Mouse (Mus musculus) right cerebral cortex, adult 18-20 months (tissue): Measurements from ENCODE around the gene Atg9a.

Experiments used
- DNase-seq: peaks from one replicate; pipeline ENCODE4 v3.0.0; 2022; ENCODE audit warnings: mixed read lengths

Atg9a gene

DNA sequence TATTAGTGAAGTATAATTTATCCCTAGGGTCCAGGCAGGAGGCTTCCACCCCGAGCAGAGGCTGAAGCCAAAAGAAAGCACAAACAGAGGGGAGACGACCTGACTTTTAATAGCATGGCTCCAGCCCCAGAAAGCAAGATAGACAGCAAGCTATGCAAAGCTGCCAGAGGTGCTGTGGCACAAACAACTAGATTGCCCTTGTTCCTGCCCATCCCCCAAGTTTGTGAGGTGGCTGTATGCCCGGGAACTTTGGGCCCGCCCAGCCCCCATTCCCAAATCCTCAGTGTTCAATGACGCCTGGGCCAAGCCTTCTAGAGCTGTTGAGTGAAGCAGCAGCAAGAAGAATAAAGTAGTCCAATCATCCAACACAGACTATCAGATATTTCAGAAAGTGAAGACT lies 22.9 kb upstream of the Atg9a start:
- DNase-seq = peak; percentile 59

DNA sequence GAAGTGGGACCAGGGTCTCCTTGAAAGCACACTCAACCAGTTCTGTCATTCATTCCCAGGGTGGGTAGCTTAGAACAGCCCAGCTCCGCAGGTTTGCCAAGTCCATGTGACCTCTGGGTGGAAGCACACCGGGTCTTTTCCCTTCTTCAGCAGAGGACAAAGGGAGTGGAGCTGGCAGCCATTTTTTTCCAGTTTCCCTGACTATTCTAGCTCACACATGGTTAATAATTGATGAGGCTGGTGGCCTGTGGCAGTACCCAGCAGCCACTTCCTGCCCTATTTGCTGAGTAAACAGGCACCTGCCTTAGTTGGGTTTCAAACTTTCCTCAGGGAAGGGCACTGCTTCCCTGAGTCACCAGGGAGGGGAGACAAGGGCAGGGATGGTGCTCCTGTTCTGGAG lies 22.4 kb upstream of the Atg9a start:
- no peak for DNase-seq

DNA sequence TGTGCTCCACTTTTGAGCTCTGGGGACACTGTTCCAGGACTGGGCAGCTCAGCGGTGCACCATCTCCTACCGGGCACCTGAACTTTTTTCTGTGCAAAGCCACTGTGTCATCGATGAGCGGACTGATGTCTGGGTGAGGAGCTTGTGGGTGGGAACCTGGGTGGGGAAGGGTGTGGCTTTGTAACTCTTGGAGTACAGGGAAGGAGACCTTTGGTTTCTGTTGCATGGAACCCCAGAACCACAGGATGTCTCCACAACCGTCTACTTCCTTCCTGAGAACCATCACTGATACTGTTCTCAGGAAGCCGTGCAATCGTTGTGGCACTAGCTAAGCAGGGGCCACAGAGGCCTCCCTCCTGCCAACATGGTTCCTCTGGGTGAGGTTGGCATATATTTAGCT lies 21.1 kb upstream of the Atg9a start:
- DNase-seq = no peak

DNA sequence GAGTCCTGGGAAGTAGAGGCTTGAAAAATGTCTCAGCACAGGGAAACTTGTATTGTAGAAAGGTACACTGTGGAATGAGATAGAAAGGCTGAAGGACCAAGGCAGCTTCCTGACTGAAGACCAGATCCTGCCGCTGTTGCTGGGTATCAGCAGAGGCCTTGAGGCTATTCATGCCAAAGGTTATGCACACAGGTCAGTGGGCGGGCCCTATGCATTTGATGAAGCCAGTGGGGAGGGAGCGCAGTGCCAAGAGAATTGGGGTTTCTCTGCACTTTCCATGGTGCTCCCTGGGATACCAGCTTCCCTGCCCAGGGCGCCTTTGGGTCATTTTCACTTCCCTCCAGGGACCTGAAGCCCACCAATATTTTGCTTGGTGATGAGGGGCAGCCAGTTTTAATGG lies 20.5 kb upstream of the Atg9a start:
- DNase-seq = no peak

DNA sequence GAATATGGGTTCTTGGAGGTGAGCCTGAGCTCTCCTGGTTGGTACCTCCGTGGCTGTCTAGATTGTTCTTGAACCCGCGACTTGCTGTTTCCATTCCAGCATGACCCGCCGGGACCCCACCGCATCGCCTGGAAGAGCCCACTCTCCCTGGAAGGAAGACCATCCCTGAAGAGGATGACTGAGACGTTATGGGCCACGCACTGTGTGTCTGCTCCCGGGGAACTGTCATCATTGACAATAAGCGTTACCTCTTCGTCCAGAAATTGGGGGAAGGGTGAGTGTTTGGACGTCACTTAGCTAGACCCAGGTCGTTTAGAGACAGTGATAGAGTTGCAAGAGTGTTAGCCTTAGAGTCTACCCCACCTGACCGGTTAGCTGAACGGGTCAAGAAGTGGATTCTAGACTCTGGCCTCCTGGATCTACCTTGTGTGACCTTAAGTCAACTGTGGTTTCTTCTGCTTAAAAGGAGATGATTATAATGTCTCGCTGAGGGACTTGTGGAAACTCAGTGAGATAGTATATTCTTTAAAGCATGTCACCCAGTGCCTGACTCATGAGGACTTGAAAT lies 19.2 kb upstream of the Atg9a start:
- DNase-seq = no peak

DNA sequence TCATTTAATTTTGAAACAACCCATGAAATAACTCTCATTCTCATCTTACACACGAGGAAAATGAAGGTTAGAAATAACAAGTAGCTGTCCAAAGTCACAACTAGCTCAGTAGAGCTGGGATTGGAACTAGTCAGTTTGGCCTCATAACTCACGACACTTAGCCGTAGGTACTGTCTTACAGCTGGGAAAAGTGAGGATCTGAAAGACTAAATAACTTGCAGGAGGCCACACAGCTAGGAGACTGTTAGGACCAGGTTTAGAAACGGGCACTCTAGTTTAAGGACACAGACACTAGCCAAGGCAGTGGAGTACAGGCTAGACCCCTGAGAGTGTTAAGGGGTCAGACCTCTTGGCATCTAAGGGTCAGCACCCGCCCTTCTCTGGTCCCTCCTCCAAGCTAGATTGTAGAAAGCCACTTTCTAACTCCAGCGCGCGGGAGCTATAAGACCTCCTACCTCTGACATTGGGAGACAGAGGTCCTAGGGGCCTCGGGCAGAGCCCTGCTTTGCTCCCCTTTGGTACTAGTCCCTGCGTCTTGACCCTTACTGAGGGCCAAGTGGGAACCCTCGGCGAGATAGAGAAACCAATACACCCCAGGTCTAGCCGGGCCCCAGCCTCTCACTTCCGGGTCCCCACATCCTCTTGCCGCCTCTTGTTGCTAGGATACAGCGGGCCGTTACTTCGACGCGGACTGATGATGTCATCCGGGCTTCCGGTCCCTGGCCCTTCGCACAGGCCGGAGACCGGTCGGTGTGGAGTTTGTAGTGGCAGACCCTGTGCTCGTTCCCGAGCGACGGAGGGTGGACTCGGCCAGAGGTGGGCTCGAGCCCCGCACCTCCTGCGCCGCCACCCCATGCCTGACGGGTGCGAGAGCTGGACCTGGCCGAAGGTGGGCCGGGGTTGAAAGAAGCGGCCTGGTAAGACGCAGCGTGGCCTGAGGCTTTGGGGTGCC lies 18.4 kb upstream of the Atg9a start, which contains the start of the genes Glb1l and Stk16:
TSS of gene Glb1l (minus strand) at position 678 of the 952 bp plus-strand sequence.
TSS of gene Stk16 (plus strand) at position 703 of the 952 bp plus-strand sequence.
- DNase-seq = peak; percentile 97

DNA sequence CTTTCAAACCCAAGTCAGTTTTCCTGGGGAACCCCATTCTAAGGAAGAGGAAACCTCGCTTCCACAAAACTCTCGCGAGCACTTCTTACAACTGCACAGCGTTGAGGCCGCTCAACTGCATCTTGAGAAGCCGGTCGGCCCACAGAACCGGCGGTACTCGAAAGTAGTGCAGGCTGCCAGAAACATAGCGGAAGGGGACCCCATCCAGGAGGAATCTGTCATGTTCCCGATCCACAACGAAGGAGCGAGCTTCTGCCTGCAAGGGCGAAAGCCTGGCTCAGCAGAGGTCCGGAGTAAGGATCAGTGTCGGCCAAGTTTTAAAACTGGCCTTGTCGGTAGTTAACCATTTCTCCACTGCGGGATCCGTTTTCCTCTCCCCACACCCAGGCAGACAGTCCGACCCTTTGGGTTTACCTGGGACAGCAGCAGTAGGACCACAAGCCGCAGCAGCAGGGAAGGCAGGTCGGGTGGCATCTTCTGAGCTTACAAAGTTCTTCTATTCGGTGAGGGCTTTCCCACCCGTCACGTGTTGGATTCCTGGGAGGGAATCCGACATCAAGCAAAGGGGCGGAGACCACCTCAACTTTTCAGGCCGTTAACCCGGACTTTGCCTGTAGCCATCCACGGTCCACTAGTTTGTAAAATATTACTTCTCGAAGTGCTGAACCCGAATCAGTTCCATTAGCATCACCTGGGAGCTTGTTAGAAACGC lies 17.1 kb upstream of the Atg9a start:
- DNase-seq = no peak

DNA sequence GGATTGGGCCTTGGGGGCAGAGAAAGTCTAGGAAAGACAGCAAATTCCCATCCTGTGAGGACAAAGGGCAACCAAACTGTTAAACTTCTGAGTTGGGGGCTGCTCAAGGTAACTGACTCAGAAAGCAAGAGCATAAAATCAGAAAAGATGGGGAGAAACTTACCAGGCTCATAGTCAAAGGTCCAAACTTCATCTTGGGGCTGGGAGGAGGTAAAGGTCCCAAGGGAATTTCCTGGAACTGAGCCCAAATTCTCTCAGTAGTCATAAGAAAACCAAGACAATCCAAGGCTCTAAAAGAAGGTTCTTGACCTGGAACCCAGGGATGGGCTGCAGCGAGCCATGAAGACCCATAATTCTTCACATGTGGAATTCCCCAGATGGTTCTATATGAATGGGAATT lies 9.2 kb upstream of the Atg9a start:
- DNase-seq = no peak

DNA sequence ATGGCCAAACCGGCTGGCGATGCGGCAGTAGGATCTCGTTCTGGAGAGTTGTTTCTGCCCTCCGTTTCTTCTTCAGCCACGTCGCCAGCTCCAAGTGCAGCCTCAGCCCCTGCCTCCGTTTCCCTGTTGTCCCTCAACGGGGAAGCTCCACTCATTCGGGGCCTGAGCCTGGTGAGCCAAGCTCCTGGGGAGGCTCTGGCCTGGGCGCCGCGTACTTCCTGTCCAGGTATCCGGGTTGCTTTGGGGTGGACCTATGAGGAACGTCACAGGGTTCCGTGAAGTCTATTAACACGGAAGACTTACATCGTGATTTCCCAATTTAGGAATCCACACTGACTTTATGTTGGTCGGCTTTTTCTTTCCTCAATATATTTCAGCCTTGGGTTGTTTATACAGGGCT lies 456 bp upstream of the Atg9a start:
- DNase-seq = no peak

DNA sequence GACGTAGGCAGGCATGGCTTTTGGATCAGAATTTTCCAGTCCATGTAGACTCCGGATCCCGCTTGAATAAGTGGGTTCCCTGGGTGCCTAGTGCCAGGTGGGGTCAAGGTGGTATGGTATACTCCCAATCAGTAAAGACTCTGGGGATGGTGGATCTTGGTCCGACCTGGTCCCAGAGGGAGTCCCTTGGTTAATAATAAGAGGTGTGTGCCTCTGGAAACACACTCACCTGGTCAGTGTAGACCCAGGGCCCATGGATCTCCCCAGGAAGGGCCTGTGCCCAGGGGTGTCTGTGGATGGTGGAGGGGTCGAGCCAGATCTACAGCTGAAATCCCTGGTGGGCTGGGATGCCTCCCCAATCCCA lies 756 bp downstream of the Atg9a start:
- no peak for DNase-seq

DNA sequence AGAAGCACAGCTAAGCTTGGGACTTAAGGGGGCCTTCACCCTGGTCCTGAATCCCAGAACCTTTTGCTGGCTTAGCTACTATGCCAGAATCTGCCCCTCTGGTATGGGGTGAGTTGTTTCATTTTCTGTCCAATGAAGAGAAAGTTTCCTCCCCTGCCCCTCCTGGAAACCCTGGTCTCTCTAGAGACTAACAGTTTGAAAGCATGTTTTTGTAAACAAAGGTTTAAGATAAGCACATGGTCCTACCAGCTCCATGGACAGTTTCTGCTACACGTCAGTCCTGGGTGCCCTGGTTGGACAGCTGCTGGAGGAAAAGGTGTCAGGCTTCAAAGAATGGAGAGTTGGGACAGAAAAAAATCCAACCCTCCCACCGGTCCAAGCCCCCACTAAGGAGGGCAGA lies 1.4 kb downstream of the Atg9a start:
- DNase-seq = no peak

DNA sequence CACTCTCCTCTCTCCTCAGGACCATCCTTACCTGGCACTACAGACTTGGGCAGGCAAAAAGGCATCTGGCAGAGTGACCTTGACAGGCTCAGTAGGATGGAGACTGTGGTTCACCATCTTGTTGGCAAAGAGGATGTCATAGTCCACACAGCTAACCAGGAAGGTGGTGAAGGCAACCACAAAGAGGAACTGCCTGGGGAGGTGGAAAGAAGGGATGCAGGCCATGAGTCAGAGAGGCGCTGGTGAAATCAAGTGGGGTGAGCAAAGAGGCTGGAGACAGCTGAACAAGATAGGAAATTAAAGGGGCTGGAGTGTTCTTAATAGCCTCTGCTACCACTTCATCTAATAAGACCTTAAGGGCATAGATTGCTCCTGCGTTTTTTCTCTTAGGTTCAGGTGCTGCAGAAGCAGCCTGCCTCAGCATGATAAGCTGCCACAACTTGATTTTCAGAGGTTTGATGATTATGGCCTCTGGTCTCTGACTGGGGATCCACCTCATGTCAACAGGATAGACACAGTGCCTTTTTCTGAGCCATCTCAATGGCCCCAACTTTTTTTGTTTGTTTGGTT lies 4.0 kb downstream of the Atg9a start:
- no peak for DNase-seq

DNA sequence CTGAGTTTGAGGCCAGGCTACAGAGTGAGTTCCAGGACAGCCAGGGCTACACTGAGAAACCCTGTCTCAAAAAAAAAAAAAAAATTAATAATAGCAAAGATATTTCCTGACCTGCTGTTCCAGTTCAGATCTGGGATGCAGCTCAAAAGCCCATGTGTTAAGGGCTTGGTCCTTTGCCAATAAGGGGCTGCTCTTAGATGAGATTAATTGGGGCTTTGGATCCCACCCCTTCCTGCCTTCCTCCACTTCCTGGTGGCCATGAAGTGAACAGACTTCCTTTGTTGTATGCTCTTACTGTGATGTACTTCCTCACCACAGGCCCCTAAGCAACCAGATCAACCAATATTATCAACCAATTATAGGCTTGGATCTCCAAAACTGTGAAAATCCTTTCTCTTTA lies 4.9 kb downstream of the Atg9a start:
- no peak for DNase-seq

DNA sequence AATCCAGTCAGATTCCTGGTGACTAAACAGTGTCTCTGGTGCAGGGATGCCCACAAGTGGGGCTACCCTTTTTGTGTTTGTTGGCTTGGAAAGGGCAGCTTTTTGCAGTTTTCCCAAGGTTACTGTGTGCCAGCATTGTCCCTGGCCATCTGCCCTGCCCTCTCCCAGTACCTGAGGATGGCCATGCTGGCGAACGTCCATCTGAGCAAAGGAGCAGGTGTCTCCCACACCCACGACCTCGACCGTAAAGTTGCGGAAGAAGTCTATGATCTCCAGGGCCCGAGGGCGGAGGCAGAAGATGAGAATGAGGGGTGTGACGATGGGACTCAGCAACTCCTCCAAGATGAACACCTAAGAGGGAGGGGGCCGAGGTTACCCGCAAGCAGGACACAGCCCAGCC lies 6.5 kb downstream of the Atg9a start:
- no peak for DNase-seq

DNA sequence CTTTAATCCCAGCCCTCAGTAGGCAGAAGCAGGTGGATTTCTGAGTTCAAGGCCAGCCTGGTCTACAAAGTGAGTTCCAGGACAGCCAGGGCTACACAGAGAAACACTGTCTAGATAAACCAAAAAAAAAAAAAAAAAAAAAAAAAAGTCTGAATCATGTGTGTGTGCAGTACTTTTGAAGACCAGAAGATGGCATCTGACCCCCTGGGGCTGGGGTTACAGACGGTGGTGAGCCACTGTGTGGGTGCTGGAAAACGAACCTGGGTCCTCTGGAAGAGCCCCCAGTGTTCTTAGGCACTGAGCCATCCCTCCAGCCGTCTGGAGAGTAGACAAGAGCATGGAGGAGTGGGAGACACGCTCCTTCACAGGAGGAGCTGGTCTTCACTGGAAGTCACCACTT lies 9.8 kb downstream of the Atg9a start:
- DNase-seq = no peak

DNA sequence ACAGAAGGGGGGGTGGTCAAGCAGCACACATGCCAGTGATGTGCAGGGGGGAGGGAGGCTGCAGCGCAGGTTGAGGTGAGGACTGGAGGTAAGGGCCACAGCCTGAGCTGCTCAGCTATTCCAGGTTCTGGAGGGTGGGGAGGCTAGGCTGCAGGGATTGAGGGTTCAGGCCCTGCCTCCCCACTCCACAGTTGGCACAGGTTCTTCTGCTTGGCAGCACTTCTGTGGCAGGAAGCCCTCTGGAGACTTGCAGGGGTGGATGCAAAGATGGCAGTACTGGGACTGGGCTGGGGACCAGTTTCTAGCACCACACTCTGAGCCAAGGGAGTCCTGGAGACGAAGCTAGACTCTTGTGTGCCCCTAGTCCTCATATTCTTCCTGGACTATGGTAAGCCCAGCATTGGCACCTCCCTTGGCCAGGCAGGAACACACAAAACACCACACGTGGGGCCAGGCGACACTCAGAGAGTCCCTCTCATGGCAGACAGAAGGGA lies 10.6 kb downstream of the Atg9a start:
- DNase-seq = no peak

DNA sequence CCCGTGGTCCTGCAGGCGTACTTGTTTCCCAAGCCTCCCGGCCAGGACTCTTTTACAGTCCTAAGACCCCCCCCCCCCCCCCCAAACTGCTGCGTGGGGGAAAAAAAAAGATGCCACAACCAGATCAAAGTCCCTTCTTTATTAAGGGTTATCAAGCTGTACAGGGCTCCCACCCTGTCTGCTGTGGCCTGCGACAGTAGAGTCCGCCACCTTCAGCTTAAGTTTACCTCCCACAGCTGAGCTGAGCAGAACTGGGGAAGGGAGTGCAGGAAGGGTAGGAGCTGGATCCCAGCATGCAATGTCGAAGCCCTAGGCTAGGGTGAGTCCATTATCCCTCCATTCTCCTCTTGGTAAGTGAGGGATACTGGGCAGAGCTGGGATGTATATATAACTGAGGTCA lies 11.3 kb downstream of the Atg9a start:
- DNase-seq = no peak

DNA sequence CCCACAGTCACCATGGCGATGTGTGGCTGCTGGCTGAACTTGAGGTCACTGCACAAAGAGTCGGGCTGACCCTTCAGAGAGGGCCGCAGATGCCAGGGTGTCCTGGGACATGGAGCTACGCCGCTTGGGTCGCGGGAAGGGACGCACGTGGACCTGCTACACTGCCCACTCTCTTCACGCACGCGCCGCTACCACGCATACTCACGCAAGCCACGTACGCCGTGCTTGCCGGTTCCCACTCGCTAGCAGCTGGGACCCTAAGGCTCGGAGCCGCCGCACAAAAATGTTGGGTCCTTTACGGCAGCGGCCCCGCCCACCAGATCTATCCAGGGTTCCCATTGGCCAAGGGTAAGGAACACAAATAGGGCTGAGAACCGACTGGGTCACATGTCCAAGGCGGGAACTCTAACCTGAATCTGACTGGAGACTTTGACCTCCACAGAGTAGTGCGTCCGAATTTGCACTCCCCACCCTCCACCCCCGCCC lies 11.8 kb downstream of the Atg9a start, which contains the start of gene Abcb6:
TSS of gene Abcb6 (minus strand) at position 288 of the 486 bp plus-strand sequence.
- DNase-seq = peak; percentile 95

DNA sequence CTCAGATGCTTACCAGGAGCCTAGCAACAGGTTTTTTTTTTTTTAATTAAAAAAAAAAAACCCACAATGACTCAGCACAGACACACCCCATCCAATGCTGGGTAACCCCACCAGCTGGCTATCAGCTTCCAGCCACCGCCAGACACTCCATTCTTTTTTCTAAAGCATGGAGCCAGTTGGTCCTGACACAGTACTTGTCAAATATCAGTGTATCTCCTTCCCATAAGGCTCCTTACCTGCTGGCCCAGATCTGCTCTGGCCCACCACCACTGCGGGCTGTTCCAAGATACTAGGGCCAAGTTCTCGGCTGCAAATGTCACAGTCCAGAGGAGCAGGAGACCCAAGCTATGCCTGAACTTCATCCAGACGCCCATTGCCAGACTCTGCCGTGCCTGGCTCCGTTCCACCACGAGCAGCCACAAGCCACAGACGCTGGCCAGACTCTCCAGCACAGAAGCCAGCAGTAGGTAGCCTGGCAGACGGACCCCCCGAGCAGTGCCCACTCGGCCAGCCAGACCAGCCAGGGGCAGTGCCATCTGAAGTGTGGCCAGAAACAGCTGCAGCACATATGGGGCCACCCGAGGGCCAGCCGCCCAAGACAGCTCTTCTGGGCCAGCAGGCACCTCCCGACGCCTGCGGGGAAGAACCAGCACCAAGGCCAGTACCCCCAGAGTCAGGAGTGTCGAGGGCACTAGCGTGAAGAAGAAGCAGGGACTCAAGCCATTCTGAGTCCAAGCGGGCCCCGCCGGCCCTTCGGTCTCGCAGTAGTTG lies 12.5 kb downstream of the Atg9a start:
- peak; percentile 25 for DNase-seq

DNA sequence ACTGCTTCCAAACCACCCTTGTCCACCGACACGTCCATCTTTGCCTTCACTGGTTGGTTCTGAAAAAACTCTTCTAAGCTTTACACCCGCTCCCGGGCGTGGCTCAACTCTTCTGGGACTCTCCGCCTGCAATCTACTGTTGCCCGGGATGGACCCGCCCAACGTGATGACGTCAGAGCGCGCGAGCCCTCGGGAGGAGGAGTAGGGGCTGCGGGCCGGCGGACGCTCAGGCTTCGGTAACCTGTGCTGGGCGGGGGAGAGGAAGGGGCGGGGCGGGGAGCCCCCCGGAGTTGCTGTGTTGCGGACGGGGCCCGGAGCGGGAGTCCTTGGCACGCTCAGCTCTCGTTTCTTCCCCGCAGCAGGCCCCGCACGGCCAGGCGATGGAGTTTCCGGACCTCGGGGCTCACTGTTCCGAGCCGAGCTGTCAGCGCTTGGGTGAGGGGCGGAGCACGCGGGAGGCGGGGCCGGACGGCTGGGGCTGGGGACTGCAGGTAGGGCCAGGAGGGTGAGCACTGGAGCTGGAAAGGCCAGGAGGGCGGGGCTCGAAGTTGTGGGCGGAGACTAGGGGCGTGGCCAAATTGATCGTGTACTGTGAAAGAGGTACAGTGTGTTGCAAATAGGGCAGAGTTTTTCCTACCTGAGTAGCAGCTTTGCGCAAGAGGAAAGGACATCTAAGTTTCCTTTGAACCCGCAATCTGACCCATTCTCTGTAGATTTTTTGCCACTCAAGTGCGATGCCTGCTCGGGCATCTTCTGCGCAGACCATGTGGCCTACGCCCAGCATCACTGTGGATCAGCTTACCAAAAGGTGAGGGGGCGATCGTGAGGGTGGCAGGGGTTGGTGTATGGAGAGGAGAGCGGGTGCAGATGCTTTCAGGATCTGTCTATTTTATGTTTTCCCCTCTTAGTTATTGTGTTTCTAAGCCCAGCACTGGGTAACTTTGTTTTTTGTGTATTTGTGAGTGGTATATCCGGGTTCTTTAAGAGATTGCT lies 23.2 kb downstream of the Atg9a start, which contains the start of gene Zfand2b:
TSS of gene Zfand2b (plus strand) at position 175 of the 993 bp plus-strand sequence.
- DNase-seq = peak; percentile 97

DNA sequence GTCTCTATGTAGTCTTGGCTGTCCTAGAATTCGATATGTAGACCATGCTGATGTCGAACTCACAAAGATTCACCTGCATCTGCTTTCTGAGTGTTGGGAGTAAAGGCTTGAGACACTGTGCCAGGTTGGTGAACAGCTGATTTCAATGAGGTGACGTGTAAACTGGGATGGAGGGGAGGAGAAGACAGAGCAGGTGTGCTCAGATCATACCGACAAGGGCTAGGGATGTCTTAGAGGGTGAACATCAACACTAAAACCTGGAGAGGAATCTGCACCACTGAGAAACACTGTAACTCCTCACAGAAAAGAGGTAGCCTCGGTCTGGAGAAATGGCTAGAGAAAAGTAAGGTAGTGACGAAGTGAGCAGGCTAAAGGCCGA lies 23.9 kb downstream of the Atg9a start:
- DNase-seq = no peak
